Mouse (Mus musculus): ENCODE measurements around the gene 1700001P01Rik.
A peak's percentile ranks its signal among the peaks of the same experiment; 100 is the strongest.
"Not testable (repeated sequence)": the region's sequence is repeated elsewhere in the genome, so short reads cannot be mapped to it uniquely, and the experiment has no call there.

1700001P01Rik gene

DNA sequence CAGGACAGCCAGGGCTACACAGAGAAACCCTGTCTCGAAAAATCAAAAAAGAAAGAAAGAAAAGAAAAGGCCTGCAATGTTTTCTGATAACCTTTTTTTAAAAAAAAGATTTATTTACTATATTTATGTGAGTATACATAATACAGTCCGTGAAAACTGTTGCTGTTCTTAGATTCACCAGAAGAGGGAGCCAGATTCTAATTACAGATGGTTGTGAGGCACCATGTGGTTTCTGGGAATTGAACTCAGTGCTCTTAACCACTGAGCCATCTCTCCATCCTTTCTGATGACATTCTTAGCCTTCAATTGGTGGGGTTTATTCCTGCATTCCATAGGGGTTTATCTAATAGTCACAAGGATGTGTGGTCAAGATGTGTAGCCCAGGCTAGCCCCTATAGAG is 17.4 kb upstream of the 1700001P01Rik start:
- no peak for DNase-seq (ENCODE audit: low read depth, low spot score)

DNA sequence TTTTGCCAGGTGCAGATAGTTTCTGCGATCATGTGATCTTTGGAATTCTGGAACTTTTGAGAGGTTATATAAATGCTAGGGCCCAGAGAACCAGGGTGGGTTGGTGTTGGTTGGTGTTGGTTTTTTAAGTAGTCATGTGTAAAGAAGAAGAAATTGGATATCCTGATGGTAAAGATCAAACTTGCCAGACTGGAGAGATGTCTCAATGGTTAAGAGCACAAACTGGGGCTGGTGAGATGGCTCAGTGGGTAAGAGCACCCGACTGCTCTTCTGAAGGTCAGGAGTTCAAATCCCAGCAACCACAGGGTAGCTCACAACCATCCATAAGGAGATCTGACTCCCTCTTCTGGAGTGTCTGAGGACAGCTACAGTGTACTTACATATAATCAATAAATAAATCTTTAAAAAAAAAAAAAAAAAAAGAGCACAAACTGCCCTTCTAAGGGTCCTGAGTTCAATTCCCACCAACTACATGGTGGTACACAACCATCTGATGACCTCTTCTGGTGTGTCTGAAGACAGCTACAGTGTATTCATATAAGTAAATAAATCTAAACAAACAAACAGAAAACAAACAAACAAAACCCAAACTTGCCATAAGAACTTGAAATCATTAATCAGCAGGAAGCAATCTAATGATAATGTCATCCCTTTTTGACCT is 15.2 kb upstream of the 1700001P01Rik start:
- DNase-seq (ENCODE audit: low read depth, low spot score): not testable (repeated sequence)

DNA sequence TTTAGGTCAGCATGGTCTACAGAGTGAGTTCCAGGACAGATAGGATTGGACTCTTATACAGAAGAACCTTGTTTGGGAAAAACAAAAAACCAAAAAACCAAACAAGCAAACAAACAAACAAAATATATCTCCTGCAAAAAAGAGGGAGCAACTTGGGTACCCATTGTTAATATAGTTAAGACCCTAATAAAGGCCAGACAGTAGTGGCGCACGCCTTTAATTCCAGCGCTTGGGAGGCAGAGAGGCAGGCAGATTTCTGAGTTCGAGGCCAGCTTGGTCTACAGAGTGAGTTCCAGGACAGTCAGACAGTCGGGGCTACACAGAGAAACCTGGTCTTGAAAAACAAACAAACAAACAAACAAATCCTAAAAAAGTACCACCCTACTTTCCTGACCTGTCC is 14.0 kb upstream of the 1700001P01Rik start:
- no peak for DNase-seq (ENCODE audit: low read depth, low spot score)

DNA sequence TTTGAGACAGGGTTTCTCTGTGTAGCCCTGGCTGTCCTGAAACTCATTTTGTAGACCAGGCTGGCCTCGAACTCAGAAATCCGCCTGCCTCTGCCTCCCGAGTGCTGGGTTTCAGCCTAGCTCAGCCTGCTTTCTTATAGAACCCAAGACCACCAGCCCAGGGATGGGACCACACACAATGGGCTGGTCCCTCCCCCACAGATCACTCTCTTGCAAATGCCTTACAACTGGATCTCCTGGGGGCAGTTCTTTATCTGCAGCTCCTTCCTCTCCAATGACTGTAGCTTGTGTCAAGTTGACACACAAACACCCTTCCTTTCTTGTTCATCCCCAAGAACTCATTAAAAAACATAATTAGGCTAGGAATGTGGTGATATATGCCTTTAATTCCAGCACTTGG is 12.2 kb upstream of the 1700001P01Rik start:
- DNase-seq (ENCODE audit: low read depth, low spot score): no peak

DNA sequence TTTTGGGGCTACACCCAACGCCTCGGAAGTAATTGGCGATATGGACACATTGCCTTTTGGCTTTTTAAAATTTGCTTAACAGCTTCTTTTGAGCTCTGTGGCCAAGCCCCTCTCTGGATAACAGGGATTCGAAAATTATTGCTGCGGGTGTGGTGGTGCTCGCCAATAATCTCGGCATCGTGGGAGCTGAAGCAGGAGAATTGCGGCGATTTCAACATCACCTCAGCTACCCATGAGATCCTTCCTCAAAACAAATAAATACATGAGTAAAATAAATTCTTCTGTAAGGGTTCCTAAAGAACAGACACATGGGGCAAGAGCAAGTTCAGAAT is 6.8 kb upstream of the 1700001P01Rik start:
- DNase-seq (ENCODE audit: low read depth, low spot score): no peak

DNA sequence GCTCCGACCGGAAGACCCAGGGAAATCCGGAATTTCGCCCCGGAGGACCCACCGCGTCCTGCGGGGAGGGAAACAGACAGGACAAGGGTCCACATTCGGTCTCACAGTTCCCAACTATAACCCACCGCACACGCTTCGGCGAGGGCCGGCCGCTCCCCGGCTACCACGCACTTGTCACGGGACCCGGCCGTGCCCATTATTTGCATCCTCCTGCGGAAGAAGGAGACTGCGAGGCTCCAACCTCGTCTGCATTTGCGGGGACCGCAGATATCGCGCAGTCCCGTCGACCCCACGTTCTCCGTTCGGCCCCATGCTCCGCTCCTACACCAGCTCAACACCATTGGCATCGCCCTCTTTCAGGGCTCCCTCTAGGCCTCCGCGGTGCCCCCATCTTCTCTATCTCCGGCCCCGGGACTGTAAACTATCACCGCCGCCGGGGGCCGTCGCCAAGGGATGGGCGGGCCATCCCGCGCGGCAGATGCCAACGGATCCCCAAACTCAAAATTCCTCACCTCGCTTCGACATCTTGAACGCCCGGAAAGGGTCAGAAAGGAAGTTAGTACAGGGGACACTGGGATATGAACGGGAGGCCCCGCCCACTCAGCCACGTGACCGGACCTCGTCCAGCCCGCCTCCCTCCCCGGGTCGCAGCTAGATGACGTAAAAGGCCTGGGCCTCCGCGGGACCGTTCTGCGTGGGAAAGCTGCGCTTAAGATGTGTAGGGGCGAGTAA is 6.3 kb upstream of the 1700001P01Rik start, which contains the start of gene Rpl23:
Rpl23 (minus strand) TSS at position 606 of the 732 bp plus-strand sequence.
- DNase-seq (ENCODE audit: low read depth, low spot score): peak; percentile 98

DNA sequence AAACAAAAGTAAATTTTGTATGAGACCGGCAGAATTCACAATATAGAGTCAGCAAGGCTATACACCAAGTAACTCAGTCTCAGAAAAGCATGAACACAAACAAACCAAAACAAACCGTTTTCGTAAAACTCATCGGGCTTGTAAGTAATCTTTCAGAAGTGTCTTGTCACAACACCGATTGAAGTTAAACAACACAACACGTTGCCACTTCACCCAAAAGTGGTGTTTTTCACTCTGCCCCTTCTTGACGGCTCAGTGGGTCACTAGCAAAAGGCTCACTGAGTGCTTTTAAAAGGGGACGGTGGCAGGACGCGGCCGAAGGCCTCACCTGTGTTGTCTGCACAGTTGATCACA is 5.7 kb upstream of the 1700001P01Rik start:
- DNase-seq (ENCODE audit: low read depth, low spot score): no peak

DNA sequence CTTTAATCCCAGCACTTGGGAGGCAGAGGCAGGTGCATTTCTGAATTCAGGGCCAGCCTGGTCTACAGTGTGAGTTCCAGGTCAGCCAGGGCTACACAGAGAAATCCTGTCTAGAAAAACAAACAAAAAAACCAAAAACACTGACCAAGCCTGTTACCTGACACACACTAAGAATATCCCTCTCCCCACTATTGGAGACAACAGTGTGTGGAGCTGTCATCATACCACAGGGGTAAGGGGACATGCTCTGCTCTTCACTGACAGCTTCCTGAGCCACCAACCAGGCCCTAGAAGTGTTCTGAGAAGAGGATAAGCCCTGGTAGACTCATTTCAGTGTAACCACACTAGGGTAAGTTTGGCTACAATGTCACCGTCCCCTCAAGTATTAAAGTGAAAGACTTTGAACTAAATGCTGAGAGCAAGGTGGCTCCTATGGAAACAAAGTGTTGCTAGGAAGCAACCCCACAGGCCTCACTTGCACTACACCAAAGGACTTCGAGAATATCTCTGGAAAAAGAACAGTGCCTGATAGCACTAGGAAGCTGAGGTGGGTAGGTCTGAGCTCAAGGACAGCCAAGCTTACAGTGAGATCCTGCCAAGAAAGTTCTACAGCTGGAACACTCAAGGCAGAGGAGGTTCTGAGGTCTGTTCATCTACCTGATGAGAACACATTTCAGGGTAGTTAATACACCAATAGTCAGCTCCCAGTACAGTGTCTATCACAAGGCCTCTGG is 4.4 kb upstream of the 1700001P01Rik start:
- no peak for DNase-seq (ENCODE audit: low read depth, low spot score)

DNA sequence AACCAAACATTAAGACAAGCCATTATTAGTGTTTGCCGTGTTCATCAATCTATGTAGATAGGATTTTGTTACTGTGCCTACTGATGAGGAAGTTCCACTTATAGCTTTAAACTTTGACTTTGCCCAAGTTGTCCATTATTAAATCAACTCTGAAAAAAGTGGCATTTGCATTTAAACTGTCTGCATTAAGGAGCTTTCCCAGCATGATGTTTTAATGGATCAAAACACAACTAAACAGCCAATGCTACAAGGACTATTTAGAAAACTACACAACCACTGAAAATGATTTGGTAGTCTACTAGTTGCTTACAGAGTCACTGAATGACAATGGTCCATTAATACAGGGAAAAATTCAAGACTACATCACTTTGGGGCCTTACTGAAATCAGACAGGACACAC is 3.2 kb upstream of the 1700001P01Rik start:
- no peak for DNase-seq (ENCODE audit: low read depth, low spot score)

DNA sequence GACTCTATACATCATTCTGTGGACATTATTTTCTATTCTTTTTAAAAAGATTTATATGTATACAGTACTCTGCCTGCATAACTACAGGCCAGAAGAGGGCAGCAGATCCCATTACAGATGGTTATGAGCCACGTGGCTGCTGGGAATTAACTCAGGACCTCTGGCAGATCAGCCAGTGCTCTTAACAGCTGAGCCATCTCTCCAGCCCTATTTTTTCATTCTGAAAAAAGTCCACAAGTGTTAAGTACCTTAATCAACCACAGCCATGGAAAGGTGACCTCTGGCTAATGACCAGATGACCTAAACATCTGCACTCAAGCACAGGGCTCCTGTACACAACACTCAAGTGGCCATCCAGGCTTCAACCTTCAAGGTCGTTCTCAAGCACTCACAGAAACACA is 1.4 kb upstream of the 1700001P01Rik start:
- DNase-seq (ENCODE audit: low read depth, low spot score): no peak

DNA sequence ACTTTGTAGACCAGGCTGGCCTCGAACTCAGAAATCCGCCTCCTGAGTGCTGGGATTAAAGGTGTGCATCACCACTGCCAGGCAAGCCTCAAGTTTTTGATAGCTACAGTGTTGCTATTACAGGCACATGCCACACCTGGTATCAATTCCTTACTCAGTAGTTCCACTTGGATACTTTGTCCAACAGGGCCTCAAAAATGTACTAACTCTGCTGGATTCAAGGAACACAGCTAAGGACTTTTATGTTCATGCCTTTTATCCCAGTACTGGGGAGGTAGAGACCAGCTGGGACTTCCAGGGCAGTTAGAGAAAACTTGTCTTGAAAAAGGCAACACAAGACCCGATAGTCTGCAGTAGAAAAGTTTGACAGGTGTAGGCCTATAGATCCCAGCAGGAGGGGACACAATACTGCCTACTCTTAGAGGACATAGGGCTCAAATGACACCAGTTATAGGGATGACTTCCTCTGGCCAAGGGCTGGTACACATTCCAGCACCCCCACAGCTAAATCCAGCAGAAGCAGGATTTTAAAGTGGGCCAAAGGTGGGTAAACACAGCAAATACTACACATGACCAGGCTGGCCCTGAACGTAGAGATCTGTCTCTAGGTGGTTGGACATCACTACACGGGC is 895 bp upstream of the 1700001P01Rik start:
- DNase-seq (ENCODE audit: low read depth, low spot score): no peak

DNA sequence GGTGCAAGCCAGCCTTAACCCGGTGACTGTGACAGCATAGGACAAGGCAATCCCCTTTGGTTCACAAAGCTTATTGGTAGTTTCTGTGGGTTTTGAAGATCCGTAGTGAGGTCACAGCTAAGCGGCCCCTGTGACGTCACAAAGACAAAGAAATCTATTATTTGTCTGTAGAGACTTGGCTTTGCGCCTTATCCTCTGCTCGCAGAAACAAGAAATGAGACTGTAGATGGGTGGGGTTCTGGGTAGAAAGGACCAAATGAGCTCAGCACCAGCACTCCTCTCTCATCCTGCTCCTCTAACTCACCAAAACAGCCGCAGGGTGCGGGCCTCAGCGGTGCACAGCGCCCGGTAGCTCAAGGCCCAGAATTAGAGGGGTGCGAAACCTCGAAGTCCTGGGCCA is 532 bp downstream of the 1700001P01Rik start:
- no peak for DNase-seq (ENCODE audit: low read depth, low spot score)

DNA sequence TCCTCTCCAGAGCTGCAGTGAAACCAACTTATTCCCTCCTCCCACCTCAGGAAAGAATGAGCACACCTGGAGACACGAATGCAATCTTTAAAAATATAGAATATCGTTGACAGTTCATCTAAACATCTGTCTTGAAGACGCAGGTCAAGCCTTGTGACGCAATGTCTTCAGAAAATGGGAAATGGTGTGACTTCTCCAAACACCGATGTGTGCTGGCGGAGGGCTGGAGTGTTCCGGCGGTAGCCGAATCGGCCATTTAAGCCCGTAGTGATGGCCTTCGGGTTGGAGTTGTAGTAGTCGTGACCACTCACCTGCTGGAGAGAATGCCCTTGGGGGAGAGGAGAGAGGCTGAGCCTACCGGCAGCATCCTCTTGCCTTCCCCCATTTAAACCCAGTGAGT is 4.3 kb downstream of the 1700001P01Rik start:
- no peak for DNase-seq (ENCODE audit: low read depth, low spot score)

DNA sequence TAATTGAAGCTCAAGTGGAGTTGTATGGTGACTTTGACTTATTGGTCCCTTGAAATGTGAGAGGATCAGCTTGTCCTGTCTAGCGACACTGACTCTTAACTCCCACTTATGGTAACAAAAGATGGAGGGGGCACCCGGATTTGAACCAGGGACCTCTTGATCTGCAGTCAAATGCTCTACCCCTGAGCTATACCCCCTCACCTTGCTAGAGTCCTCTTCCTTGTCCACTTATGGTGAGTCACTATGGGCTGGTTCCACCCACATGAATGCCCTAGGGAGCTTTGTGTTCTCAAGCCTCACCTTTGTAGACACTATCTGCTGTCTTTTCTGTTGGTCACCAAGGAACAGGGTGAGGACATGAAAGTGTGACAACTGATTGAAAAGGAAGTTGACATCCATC is 6.0 kb downstream of the 1700001P01Rik start:
- DNase-seq (ENCODE audit: low read depth, low spot score): no peak

DNA sequence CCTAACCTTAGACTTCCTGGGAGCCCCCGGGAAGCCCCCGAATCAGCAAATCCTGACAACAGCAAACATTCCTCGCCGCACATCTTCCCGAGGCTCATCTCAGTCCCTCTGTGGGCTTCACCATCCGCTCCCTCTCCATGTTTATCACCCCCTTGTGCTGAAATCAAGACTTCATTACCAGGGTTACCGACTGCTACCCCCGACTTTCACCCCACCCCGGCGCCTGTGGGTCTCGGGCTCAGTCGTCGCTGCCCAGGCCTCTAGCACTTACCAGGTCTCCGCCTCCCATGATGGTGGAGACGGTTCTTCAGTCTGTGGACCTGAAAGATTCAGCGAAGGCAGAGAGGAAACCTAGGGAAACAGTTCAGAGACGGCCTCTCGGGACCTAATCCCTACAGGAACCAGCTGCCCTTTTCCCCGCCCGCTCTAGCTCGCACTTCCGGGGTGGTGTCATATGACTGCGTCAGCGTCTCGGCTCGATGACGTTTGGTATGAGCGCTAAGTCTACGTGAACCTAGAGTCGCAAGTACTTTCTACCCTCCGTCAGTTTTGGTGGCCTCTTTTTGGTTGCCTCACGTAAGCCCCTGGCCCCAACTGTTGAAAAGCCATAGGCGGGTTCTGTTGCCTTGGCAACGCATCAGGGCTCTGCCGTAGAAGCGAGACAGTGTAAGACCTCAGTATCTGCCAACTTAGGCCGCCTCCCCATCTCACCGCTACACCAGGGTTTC is 9.4 kb downstream of the 1700001P01Rik start, which contains the start of gene Cwc25:
Cwc25 (minus strand) TSS at position 403 of the 728 bp plus-strand sequence.
- peak; percentile 96 for DNase-seq (ENCODE audit: low read depth, low spot score)

DNA sequence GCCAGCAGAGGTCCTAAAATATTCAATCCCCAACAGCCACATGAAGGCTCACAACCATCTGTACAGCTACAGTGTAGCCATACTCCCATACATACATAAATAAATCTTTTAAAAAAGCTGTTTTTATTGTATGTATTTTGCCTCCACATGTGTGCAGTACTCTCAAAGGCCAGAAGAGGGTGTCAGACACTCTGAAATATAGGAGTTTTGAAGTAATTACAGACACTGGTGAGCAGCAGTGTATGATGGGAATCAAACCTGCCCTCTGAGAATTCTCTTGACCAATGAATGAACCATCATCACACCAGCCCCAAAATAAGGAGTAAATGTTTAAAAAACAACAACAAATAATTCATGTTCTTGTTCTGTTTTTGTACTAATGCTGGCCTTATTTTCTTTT is 14.1 kb downstream of the 1700001P01Rik start:
- DNase-seq (ENCODE audit: low read depth, low spot score): no peak

DNA sequence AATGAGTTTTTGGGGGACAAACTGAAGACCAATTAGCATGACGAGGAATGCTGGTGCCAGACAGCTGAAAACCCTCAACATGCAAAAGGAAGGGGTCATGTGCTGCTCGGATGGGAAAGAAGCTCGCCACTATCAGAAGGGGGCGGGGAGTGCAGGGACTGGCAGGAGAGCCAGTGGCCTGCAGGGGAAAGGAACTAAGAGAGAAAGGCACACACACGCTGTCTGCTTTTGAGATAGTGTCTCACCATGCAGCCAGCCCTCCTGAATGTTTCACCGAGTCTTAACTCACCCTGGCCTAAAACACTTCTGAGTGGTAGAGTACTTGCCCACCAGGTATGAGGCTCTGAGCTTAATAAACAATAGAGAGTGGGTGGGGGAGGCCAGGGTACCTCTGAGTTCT is 16.8 kb downstream of the 1700001P01Rik start:
- no peak for DNase-seq (ENCODE audit: low read depth, low spot score)

DNA sequence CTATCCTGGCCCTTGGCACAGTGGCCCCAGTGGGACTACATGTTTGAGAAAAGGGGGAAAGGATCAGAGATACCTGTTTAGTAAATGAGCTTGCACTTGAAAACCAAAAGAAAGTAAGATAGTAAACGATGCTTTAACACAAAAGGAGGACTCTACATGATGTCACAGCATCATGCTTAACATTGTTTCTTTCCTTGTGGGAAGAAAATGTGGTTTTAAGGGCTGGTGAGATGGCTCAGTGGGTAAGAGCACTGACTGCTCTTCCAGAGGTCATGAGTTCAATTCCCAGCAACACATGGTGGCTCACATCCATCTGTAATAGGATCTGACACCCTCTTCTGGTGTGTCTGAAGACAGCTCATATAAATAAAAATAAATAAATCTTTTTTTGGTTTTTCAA is 17.6 kb downstream of the 1700001P01Rik start:
- DNase-seq (ENCODE audit: low read depth, low spot score): no peak

DNA sequence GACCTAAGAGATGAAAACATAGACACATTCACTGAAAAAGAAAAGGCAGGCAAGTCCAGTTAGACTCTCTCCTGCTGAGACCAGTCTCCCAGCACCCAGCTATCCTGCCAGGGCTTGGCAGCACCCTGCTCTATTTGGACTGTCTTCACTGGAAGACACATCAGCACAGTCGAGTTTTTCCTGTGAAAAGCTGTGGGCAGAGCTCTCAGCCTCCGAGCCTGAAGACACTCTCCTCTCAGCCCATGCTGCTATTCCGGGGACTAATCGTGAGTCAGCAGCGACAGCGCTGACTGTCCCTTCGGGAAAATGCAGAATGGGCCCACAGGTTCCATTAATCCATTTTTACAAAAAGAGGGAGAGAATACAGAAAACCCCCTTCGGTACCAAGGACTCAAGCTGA is 22.4 kb downstream of the 1700001P01Rik start:
- no peak for DNase-seq (ENCODE audit: low read depth, low spot score)

DNA sequence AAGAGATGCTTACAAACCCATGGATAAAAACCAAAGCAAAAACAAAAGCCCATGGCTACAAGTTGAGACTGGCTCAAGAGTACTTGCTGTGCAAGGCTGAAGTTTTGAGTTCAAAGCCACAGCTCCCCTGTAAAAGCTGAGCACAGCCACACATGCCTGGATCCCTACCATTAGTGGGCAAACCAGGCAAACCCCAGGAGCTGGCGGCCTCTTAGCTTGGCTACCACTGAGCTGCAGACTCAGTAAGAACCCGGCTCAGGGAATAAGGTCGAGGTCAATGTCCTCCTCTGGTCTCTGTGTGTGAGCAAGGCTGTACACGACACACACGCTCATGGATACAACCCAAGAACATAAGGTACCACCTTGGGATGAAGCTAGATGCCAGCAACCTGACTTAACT is 27.2 kb downstream of the 1700001P01Rik start:
- DNase-seq (ENCODE audit: low read depth, low spot score): no peak

DNA sequence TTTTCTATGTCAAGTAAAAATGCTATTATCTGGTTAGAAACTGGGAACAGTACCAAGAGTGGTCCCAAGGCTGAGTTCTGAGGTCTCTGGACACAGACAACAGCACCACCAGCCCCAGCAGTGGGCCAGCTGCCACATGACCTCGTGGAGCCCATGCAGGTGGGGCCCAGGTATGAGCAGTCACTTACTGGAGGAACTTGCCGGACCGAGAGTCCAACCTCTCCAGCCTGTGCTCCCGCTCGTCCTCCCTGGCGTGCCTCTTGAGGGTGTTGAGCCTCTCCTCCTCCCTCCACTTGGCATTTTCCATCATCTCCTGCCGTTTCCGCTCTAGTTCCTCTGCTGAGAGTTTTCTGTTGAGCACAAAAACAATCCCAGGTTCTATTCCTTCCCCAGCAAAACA is 27.9 kb downstream of the 1700001P01Rik start:
- no peak for DNase-seq (ENCODE audit: low read depth, low spot score)

DNA sequence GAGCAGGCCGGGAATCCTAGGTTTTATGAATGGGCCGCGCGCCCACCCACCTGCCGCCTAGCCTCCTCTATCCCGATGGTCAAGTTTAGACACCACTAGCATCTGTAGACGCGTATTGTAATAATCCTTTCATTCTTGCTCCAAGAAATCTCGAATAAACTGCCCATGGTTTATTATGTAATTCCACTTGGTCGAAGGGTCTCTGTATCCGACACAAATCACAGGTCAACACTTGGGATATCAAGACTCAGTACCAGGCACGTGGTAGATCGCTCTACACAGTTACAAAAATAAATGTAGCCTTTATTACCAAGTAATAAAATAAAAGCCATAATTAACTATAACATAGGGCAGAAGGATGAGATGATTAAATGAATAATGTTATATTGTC is 30.4 kb downstream of the 1700001P01Rik start:
- DNase-seq (ENCODE audit: low read depth, low spot score): no peak
